8 mouse cellular contexts compared by ENCODE assay signal in the genomic region with DNA sequence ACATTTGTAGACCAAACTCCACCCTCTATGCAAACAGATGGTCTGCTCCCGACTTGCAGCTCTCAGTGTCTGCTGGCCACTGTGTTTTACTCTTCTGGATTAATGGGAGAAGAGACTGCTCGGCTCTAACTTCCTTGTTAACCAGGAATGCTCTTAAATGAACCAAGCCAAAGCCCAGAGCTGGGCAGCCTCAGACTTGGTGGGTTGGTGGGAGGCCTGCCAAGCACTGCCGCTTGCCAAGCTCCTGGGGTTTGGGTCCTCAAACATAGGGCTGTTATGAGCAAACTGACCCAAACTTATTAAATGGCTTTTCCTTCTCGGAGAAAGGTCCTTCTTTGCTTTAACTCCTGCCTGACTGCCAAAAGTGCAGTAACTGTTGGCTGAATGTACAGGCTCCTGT.
A peak's percentile ranks its signal among the peaks of the same experiment; 100 is the strongest.
DNase-seq lines count a peak whose midpoint lies in the region; ATAC-seq lines count a peak whose summit lies in the region.
"Had no signal": no experiment of that assay in that cellular context is flagged by ENCODE, and none has a peak within 500 bp of the region (broad histone marks: within the 10 kb centered on the region; RNA-seq: fewer than 3 reads in every experiment).

No protein-coding gene starts in this region.

- intact Hi-C loops in heart, postnatal 36 days (cut with DNase I) = no loop called here

- H3K9ac ChIP-seq in stomach, embryonic 15.5 days = no peak overlapping the region

- H3K27ac ChIP-seq in stomach, embryonic 15.5 days = peak overlapping the region; percentile 71
- H3K27ac ChIP-seq: gastrocnemius, adult 2 months had no signal

- no peaks in the 10 kb centered on the region for H3K36me3 ChIP-seq in stomach, embryonic 15.5 days

- H3K9me3 ChIP-seq in stomach, embryonic 15.5 days = no peaks in the 10 kb centered on the region

- DNase-seq in heart, adult 11 months = peak; percentile 43
- DNase-seq in heart, postnatal 36 days = no peak
- peak; percentile 20 for DNase-seq in ovary, postnatal 36 days (ENCODE audit: low spot score)
- no peak for DNase-seq in ovary, postnatal 14 days (ENCODE audit: low spot score)
- peak; percentile 13 for DNase-seq in forelimb bud, embryonic 11.5 days (ENCODE audit: low read depth, low spot score)
- no peak for DNase-seq in kidney, adult 8-10 months
- DNase-seq: gastrocnemius, adult 2 months had no signal

- no peaks in the 10 kb centered on the region for H3K27me3 ChIP-seq in stomach, embryonic 15.5 days (replicated peaks)

- no peak overlapping the region for H3K4me3 ChIP-seq in stomach, embryonic 15.5 days (replicated peaks)
- H3K4me3 ChIP-seq: gastrocnemius, adult 2 months had no signal

- peaks cover 15% of the 10 kb centered on the region for H3K4me1 ChIP-seq in stomach, embryonic 15.5 days

- H3K4me2 ChIP-seq in stomach, embryonic 15.5 days = no peak overlapping the region

- no peak for ATAC-seq in stomach, embryonic 15.5 days (ENCODE audit: insufficient read depth, low FRiP score, low read depth)

- 15% methylated on average over 4 of the region's 4 CpGs for WGBS in stomach, embryonic 15.5 days

Comparison
In these comparisons a context has a peak if more than half of its experiments do, and no peak if none do; other contexts are left out.
1. DNase-seq: peak in heart, adult 11 months (single experiment), ovary, postnatal 36 days (single experiment) and forelimb bud, embryonic 11.5 days (single experiment); none in heart, postnatal 36 days (0 of 2), ovary, postnatal 14 days (single experiment) and kidney, adult 8-10 months (0 of 2).